Mouse (Mus musculus) MEL (cell line): ENCODE results near the gene Hbb-bs. TPM values are rescaled to one million over a fixed set of nuclear protein-coding genes. Genes with fewer than 3 reads are reported as not detected.

Source experiments
- DNase-seq: peaks from one replicate; pipeline ENCODE4 v3.0.0; 2011; ENCODE audit warnings: low read depth, low spot score
- H3K27ac ChIP-seq: 2 replicates; pipeline ENCODE4 v1.5.1; 2012; ENCODE audit warnings: low read depth, mild to moderate bottlenecking, control low read depth, low read length, moderate library complexity; ENCODE audit not compliant: control insufficient read depth
- H3K27me3 ChIP-seq, 2 experiments: fragments of 150-350 bp in 1 of 2; sonication (generic) in 1 of 2; 2 replicates each; pipeline ENCODE4 v1.6.1; 2012; ENCODE audit warnings: low read length in 2 of 2, mild to moderate bottlenecking in 2 of 2, improper control_type of control experiment in 1 of 2, moderate library complexity in 1 of 2; ENCODE audit not compliant: insufficient read depth in 2 of 2, control insufficient read depth in 1 of 2
- H3K36me3 ChIP-seq, 2 experiments: 2 replicates each; pipeline ENCODE4 v1.6.1; 2012 to 2014; ENCODE audit warnings: low read length in 2 of 2, improper control_type of control experiment in 1 of 2, inconsistent platforms in 1 of 2, mild to moderate bottlenecking in 1 of 2; ENCODE audit not compliant: insufficient read depth in 2 of 2, control insufficient read depth in 1 of 2
- H3K4me1 ChIP-seq, 2 experiments: fragments of 150-350 bp in 1 of 2; sonication (generic) in 1 of 2; 2 replicates each; pipeline ENCODE4 v1.6.1; 2012; ENCODE audit warnings: low read length in 2 of 2, improper control_type of control experiment in 1 of 2, mild to moderate bottlenecking in 1 of 2; ENCODE audit not compliant: insufficient read depth in 2 of 2, control insufficient read depth in 1 of 2
- H3K4me3 ChIP-seq, 2 experiments: fragments of 150-350 bp in 1 of 2; sonication (generic) in 1 of 2; 2 replicates each; pipeline ENCODE4 v1.5.1; 2012; ENCODE audit warnings: low read depth in 2 of 2, low read length in 2 of 2, mild to moderate bottlenecking in 2 of 2, moderate library complexity in 2 of 2, control low read depth in 1 of 2, improper control_type of control experiment in 1 of 2; ENCODE audit not compliant: control insufficient read depth in 1 of 2, insufficient read depth in 1 of 2
- H3K79me2 ChIP-seq: 2 replicates; pipeline ENCODE4 v1.6.1; 2012; ENCODE audit warnings: mild to moderate bottlenecking, low read length, moderate library complexity; ENCODE audit not compliant: control insufficient read depth, poor library complexity, insufficient read depth
- H3K9ac ChIP-seq: 2 replicates; pipeline ENCODE4 v1.6.1; 2012; ENCODE audit warnings: low read depth, mild to moderate bottlenecking, control low read depth, low read length, moderate library complexity; ENCODE audit not compliant: control insufficient read depth, poor library complexity, severe bottlenecking
- H3K9me3 ChIP-seq: fragments of 150-350 bp; sonication (generic); replicated peaks from 2 replicates; pipeline ENCODE4 v1.6.1; 2012; ENCODE audit warnings: mild to moderate bottlenecking, low read length, improper control_type of control experiment, moderate library complexity; ENCODE audit not compliant: insufficient read depth
- BHLHE40 ChIP-seq: IDR thresholded peaks from 2 replicates; pipeline ENCODE4 v1.6.1; 2012; ENCODE audit warnings: low read depth, mild to moderate bottlenecking, inconsistent platforms, low read length, improper control_type of control experiment, borderline replicate concordance
- CHD1 ChIP-seq: IDR thresholded peaks from 2 replicates; pipeline ENCODE4 v1.6.1; 2012; ENCODE audit warnings: low read depth, mild to moderate bottlenecking, inconsistent platforms, low read length, improper control_type of control experiment
- CHD2 ChIP-seq: IDR thresholded peaks from 2 replicates; pipeline ENCODE4 v1.6.1; 2011; ENCODE audit warnings: low read length, improper control_type of control experiment
- CTCF ChIP-seq, 3 experiments: IDR thresholded peaks in 2 of 3; conservative IDR thresholded peaks in 1 of 3; 2 replicates each; pipeline ENCODE4 v1.5.1; 2011 to 2012; ENCODE audit warnings: low read length in 3 of 3, low read depth in 2 of 3, mild to moderate bottlenecking in 2 of 3, improper control_type of control experiment in 1 of 3, inconsistent platforms in 1 of 3, mixed read lengths in 1 of 3, moderate library complexity in 1 of 3; ENCODE audit not compliant: control insufficient read depth in 1 of 3, insufficient read depth in 1 of 3, poor library complexity in 1 of 3, severe bottlenecking in 1 of 3
- E2F4 ChIP-seq: IDR thresholded peaks from 2 replicates; pipeline ENCODE4 v1.6.1; 2011; ENCODE audit warnings: low read depth, low read length, improper control_type of control experiment, borderline replicate concordance
- ELF1 ChIP-seq: IDR thresholded peaks from 2 replicates; pipeline ENCODE4 v1.6.1; 2014; ENCODE audit warnings: low read depth, mild to moderate bottlenecking, inconsistent platforms, low read length, improper control_type of control experiment, moderate library complexity
- EP300 ChIP-seq, 2 experiments: IDR thresholded peaks; 2 replicates each; pipeline ENCODE4 v1.6.1; 2011; ENCODE audit warnings: improper control_type of control experiment in 2 of 2, low read length in 2 of 2, low read depth in 1 of 2, mild to moderate bottlenecking in 1 of 2
- ETS1 ChIP-seq: IDR thresholded peaks from 2 replicates; pipeline ENCODE4 v1.6.1; 2012; ENCODE audit warnings: low read depth, mild to moderate bottlenecking, inconsistent platforms, low read length, improper control_type of control experiment, moderate library complexity
- GATA1 ChIP-seq: IDR thresholded peaks from 2 replicates; pipeline ENCODE4 v1.6.1; 2011; ENCODE audit warnings: low read depth, low read length, improper control_type of control experiment
- HCFC1 ChIP-seq: IDR thresholded peaks from 2 replicates; pipeline ENCODE4 v1.6.1; 2012; ENCODE audit warnings: low read depth, mild to moderate bottlenecking, inconsistent platforms, low read length, improper control_type of control experiment, moderate library complexity
- JUND ChIP-seq: IDR thresholded peaks from 2 replicates; pipeline ENCODE4 v1.6.1; 2011; ENCODE audit warnings: low read depth, mild to moderate bottlenecking, improper control_type of control experiment, low read length
- KAT2A ChIP-seq: conservative IDR thresholded peaks from 2 replicates; pipeline ENCODE4 v1.6.1; 2012; ENCODE audit warnings: low read depth, low read length, improper control_type of control experiment, inconsistent platforms
- MAFK ChIP-seq: IDR thresholded peaks from 2 replicates; pipeline ENCODE4 v1.6.1; 2011; ENCODE audit warnings: low read depth, mild to moderate bottlenecking, low read length, improper control_type of control experiment, borderline replicate concordance
- MAX ChIP-seq: IDR thresholded peaks from 2 replicates; pipeline ENCODE4 v1.6.1; 2011; ENCODE audit warnings: low read length, improper control_type of control experiment
- MAZ ChIP-seq: IDR thresholded peaks from 2 replicates; pipeline ENCODE4 v1.6.1; 2012; ENCODE audit warnings: low read depth, mild to moderate bottlenecking, inconsistent platforms, low read length, improper control_type of control experiment
- MEF2A ChIP-seq: IDR thresholded peaks from 2 replicates; pipeline ENCODE4 v1.6.1; 2014; ENCODE audit warnings: low read depth, mild to moderate bottlenecking, inconsistent platforms, low read length, improper control_type of control experiment; ENCODE audit not compliant: poor library complexity, insufficient replicate concordance, severe bottlenecking; ENCODE audit errors: extremely low read depth
- MXI1 ChIP-seq: IDR thresholded peaks from 2 replicates; pipeline ENCODE4 v1.6.1; 2011; ENCODE audit warnings: mild to moderate bottlenecking, low read depth, low read length, improper control_type of control experiment
- MYB ChIP-seq: IDR thresholded peaks from 2 replicates; pipeline ENCODE4 v1.6.1; 2011; ENCODE audit warnings: mild to moderate bottlenecking, low read depth, low read length, improper control_type of control experiment
- NELFE ChIP-seq: IDR thresholded peaks from 2 replicates; pipeline ENCODE4 v1.6.1; 2011; ENCODE audit warnings: low read depth, low read length, improper control_type of control experiment
- NRF1 ChIP-seq: IDR thresholded peaks from 2 replicates; pipeline ENCODE4 v1.6.1; 2014; ENCODE audit warnings: low read depth, mild to moderate bottlenecking, inconsistent platforms, low read length, improper control_type of control experiment, moderate library complexity; ENCODE audit not compliant: poor library complexity, insufficient read depth, severe bottlenecking
- POLR2A ChIP-seq, 2 experiments: IDR thresholded peaks; 2 replicates each; pipeline ENCODE4 v1.6.1; 2011 to 2012; ENCODE audit warnings: low read length in 2 of 2, mild to moderate bottlenecking in 2 of 2, control low read depth in 1 of 2, improper control_type of control experiment in 1 of 2, low read depth in 1 of 2, moderate library complexity in 1 of 2; ENCODE audit not compliant: control insufficient read depth in 1 of 2, insufficient read depth in 1 of 2, poor library complexity in 1 of 2
- POLR2AphosphoS2 ChIP-seq: IDR thresholded peaks from 2 replicates; pipeline ENCODE4 v1.6.1; 2011; ENCODE audit warnings: low read length, improper control_type of control experiment
- POLR2AphosphoS5 ChIP-seq: IDR thresholded peaks from 2 replicates; pipeline ENCODE4 v1.6.1; 2012; ENCODE audit warnings: low read depth, borderline replicate concordance, mild to moderate bottlenecking, inconsistent platforms, low read length, moderate library complexity, mixed read lengths
- RAD21 ChIP-seq: IDR thresholded peaks from 2 replicates; pipeline ENCODE4 v1.6.1; 2011; ENCODE audit warnings: mild to moderate bottlenecking, low read depth, low read length, improper control_type of control experiment
- RCOR1 ChIP-seq: IDR thresholded peaks from 2 replicates; pipeline ENCODE4 v1.6.1; 2012; ENCODE audit warnings: low read depth, mild to moderate bottlenecking, inconsistent platforms, low read length, improper control_type of control experiment
- SIN3A ChIP-seq: IDR thresholded peaks from 2 replicates; pipeline ENCODE4 v1.6.1; 2012; ENCODE audit warnings: low read length, improper control_type of control experiment, inconsistent platforms
- SMC3 ChIP-seq: IDR thresholded peaks from 2 replicates; pipeline ENCODE4 v1.6.1; 2011; ENCODE audit warnings: low read depth, low read length, improper control_type of control experiment
- TAL1 ChIP-seq: IDR thresholded peaks from 2 replicates; pipeline ENCODE4 v1.6.1; 2012; ENCODE audit warnings: mild to moderate bottlenecking, inconsistent platforms, low read length, moderate library complexity, mixed read lengths
- TBP ChIP-seq: IDR thresholded peaks from 2 replicates; pipeline ENCODE4 v1.8.0; 2011; ENCODE audit warnings: low read depth, low read length, improper control_type of control experiment
- TCF12 ChIP-seq: IDR thresholded peaks from 2 replicates; pipeline ENCODE4 v1.6.1; 2014; ENCODE audit warnings: low read depth, mild to moderate bottlenecking, inconsistent platforms, low read length, improper control_type of control experiment, moderate library complexity
- USF1 ChIP-seq: IDR thresholded peaks from 2 replicates; pipeline ENCODE4 v1.6.1; 2014; ENCODE audit warnings: low read depth, mild to moderate bottlenecking, inconsistent platforms, low read length, improper control_type of control experiment, moderate library complexity
- USF2 ChIP-seq, 2 experiments: IDR thresholded peaks; 2 replicates each; pipeline ENCODE4 v1.6.1; 2011 to 2012; ENCODE audit warnings: improper control_type of control experiment in 2 of 2, low read length in 2 of 2, borderline replicate concordance in 1 of 2, inconsistent platforms in 1 of 2, low read depth in 1 of 2, mild to moderate bottlenecking in 1 of 2; ENCODE audit not compliant: insufficient read depth in 1 of 2
- ZKSCAN1 ChIP-seq: IDR thresholded peaks from 2 replicates; pipeline ENCODE4 v1.6.1; 2012; ENCODE audit warnings: low read depth, mild to moderate bottlenecking, inconsistent platforms, low read length, improper control_type of control experiment, moderate library complexity
- ZMIZ1 ChIP-seq: IDR thresholded peaks from 2 replicates; pipeline ENCODE4 v1.6.1; 2012; ENCODE audit warnings: low read depth, mild to moderate bottlenecking, inconsistent platforms, low read length, improper control_type of control experiment, moderate library complexity
- ZNF384 ChIP-seq: IDR thresholded peaks from 2 replicates; pipeline ENCODE4 v1.6.1; 2012; ENCODE audit warnings: low read depth, mild to moderate bottlenecking, inconsistent platforms, low read length, improper control_type of control experiment
- polyA plus RNA-seq, 2 experiments: library from polyadenylated mRNA; stranded (reverse) in 1 of 2; unstranded in 1 of 2; fragments of >175 nt in 1 of 2; fragments of >200 nt in 1 of 2; gene quantifications; 2 replicates each; pipeline versions ENCODE4 v1.2.1 to v1.2.4; 2012; ENCODE audit warnings: low replicate concordance in 2 of 2, low read depth in 1 of 2; ENCODE audit not compliant: insufficient read length in 2 of 2, insufficient read depth in 1 of 2, missing spikeins in 1 of 2
- total RNA-seq: library from RNA; depleted of rRNA; stranded (reverse); fragments of 300-350 nt; gene quantifications from 2 replicates; pipeline ENCODE4 v1.2.3, GENCODE M21; 2012

Gene Hbb-bs
- total and polyA plus RNA-seq, 3 experiments = 79.0 to 208 TPM; not detected in 1

DNA sequence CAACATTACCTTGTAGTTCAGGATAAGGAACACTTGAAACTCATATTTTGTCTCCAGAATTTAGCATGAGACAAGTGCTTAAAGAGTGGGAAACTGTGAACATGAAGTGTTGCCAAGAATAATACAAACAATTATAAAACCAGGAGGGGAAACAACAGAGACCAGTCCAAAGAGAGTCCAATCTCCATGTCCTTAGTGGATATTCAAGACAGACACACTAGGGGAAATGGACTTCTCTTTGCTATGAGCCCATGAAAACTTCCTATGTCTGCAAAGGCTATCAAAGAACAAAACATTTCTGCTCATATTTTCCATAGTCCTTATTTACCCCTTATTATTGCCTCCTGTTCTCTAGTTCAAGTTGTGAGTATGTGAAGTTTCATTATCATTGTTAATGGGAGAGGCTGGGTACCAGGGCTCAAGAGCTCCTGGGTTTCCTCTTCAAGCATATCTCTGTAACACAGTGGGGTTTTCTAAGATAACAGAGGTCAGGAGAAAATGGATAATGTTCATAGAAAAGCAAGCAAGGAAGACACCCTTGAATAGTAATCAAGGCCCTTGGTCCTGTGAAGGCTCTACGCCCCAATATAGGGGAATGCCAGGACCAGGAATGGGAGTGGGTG is 16.6 kb downstream of the Hbb-bs start:
- H3K4me3 ChIP-seq = peak overlapping the region in 1 of 2 experiments; percentile 21; a peak in 2 of 4 replicates
- H3K27me3 ChIP-seq = no peaks in the 10 kb centered on the region
- TF ChIP-seq TAL1 (peak; percentile 79), RAD21 (no peak), USF2 (IDR thresholded peaks at IDR 0.05; ENCODE audit: borderline replicate concordance in 1 of 2, insufficient read depth in 1 of 2, low read depth in 1 of 2, low read length in 2 of 2) (no peak), CTCF (IDR thresholded peaks at IDR 0.05 in 2 of 3, conservative IDR thresholded peaks at IDR 0.05 in 1 of 3; ENCODE audit: control insufficient read depth in 1 of 3, insufficient read depth in 1 of 3, low read depth in 2 of 3, low read length in 3 of 3, poor library complexity in 1 of 3, severe bottlenecking in 1 of 3) (no peak), HCFC1 (0 out of 2 replicates have a peak, but pooled peaks have one; percentile 26), ZKSCAN1 (no peak), ZNF384 (peak; percentile 39; the same call in 1 of the 2 replicates), USF1 (no peak), ELF1 (no peak), RCOR1 (peak; percentile 81), MAFK (peak; percentile 69; the same call in 1 of the 2 replicates), TBP (no peak), TCF12 (peak; percentile 96), POLR2AphosphoS2 (no peak), BHLHE40 (0 out of 2 replicates have a peak, but pooled peaks have one; percentile 25), NELFE (no peak), JUND (no peak), MAZ (peak; percentile 78; the same call in 1 of the 2 replicates), ZMIZ1 (no peak), SIN3A (peak; percentile 72; the same call in 1 of the 2 replicates), NRF1 (no peak), MXI1 (0 out of 2 replicates have a peak, but pooled peaks have one; percentile 27), POLR2A (IDR thresholded peaks at IDR 0.05; ENCODE audit: control insufficient read depth in 1 of 2, insufficient read depth in 1 of 2, low read depth in 1 of 2, low read length in 2 of 2, poor library complexity in 1 of 2) (no peak), MAX (no peak), POLR2AphosphoS5 (no peak), KAT2A (no peak), MEF2A (peak; percentile 40; the same call in 1 of the 2 replicates), GATA1 (peak; percentile 96), CHD1 (no peak; the same call in 1 of the 2 replicates), ETS1 (peak; percentile 87), EP300 (IDR thresholded peaks at IDR 0.05; ENCODE audit: low read depth in 1 of 2, low read length in 2 of 2) (peak; percentile 94 to 97), MYB (peak; percentile 56; the same call in 1 of the 2 replicates), SMC3 (no peak), CHD2 (no peak; the same call in 1 of the 2 replicates), E2F4 (no peak)
- peak overlapping the region; percentile 16 for H3K9ac ChIP-seq
- peak overlapping the region; percentile 89 for H3K27ac ChIP-seq
- H3K79me2 ChIP-seq = no peaks in the 10 kb centered on the region
- peaks cover 23 to 26% of the 10 kb centered on the region in 2 experiments for H3K4me1 ChIP-seq
- H3K36me3 ChIP-seq = peaks cover 0 to 31% of the 10 kb centered on the region in 2 experiments; a peak in 2 of 4 replicates
- DNase-seq = peak; percentile 79
- H3K9me3 ChIP-seq = no peaks in the 10 kb centered on the region
